Mouse (Mus musculus) kidney, postnatal 4 days (tissue): ENCODE results near the gene Rab3il1.
A peak's percentile ranks its signal among the peaks of the same experiment; 100 is the strongest.

Source experiments
- DNase-seq, 2 experiments: peaks; one replicate each; pipeline ENCODE4 v3.0.0; 2021; ENCODE audit warnings: mixed read lengths in 2 of 2

Rab3il1 gene

DNA sequence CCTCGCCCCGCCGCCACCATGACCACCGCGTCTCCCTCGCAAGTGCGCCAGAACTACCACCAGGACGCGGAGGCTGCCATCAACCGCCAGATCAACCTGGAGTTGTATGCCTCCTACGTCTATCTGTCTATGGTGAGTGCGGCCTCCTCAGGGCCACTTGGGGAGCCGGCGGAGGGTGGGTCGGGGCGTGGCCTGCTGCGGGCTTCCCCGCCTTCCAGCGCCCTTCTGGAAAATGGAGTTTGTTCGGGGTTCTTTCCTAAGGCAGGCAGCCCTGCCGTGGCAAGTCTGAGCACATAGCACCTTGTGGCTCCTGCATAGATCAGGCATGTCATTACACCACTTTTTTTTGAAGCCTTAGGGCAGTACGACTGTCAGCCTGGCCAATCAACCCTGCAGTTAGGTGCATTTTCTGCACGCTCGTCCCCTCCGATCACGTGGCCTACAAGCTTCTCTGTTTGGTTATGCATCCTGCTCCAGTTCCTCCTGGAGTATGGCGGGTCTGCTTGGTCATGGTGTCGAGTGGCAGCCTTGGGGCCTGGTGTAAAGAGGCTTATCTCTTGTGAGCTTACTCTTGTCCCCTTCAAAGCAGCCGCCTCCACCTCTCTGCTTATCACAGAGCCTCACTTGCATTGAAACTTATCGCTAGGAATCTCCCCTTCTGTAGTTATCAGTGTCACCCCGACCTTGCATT lies 18.5 kb upstream of the Rab3il1 start:
- peak; percentile 79 to 89 for DNase-seq

DNA sequence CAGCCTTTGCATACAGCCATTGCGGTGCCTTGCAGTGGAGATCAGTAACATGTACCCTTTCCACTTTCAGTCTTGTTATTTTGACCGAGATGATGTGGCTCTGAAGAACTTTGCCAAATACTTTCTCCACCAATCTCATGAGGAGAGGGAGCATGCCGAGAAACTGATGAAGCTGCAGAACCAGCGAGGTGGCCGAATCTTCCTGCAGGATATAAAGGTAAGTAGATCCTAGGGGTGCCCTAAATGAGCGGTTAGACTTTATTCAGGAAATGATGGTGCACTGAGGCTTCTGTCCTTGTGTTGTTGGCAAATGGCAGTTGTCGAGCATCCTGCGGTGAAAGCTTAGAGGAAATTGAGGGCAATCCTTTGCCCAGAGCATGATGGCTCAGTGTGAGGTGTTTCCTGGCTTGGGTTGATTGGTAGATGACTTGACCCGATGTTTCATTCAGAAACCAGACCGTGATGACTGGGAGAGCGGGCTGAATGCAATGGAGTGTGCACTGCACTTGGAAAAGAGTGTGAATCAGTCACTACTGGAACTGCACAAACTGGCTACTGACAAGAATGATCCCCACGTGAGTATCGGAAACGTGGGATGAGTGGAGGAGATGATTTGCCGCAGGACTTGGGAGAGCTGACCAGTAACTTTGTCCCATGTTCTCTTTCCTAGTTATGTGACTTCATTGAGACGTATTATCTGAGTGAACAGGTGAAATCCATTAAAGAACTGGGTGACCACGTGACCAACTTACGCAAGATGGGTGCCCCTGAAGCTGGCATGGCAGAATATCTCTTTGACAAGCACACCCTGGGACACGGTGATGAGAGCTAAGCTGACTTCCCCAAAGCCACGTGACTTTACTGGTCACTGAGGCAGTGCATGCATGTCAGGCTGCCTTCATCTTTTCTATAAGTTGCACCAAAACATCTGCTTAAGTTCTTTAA lies 17.1 kb upstream of the Rab3il1 start:
- DNase-seq = no peak

DNA sequence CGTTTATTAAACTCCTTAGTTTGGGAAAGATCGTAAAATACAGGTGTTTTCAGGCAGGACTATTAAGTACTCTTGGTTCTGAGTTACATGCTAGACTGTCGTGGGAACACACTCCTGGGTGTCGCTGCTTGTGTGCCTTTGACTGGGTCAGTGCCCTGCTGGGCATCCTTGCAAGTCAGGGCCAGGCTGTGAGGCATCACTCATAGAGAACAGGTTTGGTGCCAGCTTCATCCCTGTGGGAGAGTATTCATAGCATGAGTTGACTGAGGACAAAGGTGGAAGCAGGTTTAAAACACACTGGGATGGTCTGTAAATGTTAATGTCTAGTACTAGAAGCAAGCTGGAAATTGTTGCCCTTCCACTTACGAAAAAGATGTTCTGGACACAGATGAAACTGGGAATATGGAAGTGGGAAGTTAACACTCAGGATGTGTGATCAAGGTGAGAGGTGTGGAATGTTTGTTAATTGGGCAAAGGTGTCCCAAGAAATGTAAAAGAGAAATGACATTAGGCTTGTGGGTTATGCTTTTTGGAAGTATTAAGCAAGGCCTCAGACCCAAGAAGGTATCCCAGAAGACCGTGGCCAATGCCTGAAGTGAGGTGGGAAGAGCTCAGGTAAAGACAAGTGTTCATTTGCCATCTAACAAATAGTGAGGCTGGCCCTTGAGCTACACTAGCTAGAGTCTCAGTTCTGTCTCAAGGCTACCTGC lies 16.1 kb upstream of the Rab3il1 start:
- DNase-seq = no peak

DNA sequence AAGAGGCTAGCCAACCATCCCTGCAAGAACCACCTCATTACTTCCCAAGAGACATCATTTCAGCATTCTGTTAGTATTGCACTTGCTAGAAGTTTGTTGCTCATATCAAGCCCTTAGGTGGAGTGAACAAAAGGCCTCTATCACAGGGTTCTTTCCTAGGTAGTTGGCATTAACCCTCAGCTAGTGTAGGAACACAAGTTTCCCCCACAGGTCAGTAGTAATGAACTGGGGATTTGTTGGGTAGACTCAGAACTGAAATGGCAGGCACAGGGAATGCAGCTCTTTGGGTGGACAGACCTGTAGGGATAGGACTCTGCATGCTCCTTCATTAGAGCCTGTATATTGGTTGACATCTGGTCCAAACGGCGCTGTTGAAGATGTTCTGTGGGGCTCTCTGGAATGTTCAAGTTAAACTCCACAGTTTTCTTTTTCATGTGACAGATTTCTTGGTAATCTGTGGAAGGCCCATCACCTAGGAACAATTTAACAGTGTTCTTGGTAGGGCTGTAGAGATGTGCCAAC lies 15.5 kb upstream of the Rab3il1 start:
- DNase-seq = no peak

- DNase-seq = no peak
These were observed 14.3 kb upstream of the Rab3il1 start for GRCm38 (mm10) chr19:9987192-9987591.

DNA sequence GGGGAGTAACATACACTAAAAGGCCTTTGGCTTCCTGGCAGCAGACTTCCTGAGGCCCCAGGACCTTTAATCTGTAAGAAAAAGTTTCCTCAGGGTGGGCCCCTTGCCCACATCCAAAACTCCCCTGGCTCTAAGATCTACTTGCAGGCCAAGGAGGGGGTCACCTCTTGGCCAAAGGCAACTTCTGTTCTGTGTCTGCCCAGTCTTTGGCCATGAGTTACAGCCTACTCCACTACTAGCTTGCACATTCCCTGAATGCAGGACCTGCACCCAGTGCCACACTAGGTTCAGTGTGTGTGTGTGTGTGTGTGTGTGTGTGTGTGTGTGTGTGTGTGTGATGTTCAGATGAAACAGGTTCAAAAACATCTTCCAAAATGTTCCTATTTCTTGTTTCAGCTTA lies 13.9 kb upstream of the Rab3il1 start:
- DNase-seq = no peak

GRCm38 (mm10) chr19:9989171-9989883 lies 12.1 kb upstream of the Rab3il1 start:
- no peak for DNase-seq

DNA sequence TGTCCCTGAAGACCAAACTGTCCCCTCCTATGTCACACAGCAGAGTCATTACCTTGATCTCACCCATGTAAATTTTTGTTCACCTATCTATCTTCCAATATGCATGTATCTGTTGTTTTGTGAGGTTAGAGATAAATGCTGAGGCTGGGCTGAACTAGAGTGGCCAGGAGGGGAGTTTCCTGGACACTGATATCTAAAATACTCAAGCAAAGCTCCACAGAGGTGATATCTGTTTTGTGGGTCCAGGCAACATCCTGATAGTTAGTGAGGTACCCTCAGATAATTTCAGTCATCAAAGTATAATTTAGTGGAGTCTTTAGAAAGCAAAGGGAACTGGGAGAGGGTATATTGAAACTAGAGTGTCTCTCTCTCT lies 11.6 kb upstream of the Rab3il1 start:
- no peak for DNase-seq

DNA sequence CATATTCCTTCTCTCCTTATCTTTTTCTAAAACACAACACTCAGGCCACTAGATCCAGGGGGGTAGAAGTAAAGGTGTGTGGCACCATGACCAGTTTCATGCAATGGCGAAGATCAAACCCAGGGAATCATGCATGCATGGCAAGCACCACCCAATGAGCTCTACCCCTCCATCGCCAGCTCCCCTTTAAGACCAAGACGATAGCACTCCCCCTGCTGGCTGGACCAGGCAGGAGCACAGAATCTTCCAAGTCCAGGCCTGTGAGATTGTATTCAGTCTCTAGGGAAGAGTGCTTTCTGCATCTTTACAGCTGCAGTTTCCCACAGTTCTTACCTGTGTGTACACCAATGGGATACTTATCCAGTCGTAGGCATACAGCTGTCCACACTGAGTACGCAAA lies 10.2 kb upstream of the Rab3il1 start:
- DNase-seq = peak; percentile 90 to 91

GRCm38 (mm10) chr19:9992011-9992958 lies 9.2 kb upstream of the Rab3il1 start:
- peak in 1 of 2 experiments; percentile 23 for DNase-seq

DNA sequence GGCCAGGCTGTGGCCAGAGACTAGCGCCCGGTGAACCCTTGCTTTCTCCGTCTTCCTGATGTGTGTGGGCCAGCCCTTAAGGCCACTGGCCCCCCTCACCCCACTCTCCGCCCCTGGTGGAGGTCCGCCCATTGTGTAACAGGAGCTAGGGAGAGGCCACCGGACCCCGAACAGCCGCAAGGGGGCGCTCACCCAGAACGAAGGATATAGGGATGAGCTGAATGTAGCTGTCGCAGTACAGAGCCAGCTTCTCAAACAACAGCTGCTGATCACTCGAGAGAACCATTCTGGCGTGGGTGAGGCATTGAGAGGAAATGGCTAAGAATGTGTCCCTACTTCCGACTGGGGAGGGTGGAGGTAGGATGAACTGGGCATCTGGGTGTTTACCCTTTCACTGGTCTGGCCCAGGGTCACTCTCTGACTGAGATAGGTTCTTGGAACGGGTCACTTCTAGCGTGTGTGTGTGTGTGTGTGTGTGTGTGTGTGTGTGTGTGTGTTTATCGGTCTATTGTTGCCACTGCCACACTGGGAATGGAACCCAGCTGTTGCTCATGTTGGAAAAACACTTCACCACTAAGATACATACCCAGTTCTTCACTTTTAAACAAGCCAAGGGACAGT lies 8.3 kb upstream of the Rab3il1 start:
- DNase-seq = peak; percentile 98

DNA sequence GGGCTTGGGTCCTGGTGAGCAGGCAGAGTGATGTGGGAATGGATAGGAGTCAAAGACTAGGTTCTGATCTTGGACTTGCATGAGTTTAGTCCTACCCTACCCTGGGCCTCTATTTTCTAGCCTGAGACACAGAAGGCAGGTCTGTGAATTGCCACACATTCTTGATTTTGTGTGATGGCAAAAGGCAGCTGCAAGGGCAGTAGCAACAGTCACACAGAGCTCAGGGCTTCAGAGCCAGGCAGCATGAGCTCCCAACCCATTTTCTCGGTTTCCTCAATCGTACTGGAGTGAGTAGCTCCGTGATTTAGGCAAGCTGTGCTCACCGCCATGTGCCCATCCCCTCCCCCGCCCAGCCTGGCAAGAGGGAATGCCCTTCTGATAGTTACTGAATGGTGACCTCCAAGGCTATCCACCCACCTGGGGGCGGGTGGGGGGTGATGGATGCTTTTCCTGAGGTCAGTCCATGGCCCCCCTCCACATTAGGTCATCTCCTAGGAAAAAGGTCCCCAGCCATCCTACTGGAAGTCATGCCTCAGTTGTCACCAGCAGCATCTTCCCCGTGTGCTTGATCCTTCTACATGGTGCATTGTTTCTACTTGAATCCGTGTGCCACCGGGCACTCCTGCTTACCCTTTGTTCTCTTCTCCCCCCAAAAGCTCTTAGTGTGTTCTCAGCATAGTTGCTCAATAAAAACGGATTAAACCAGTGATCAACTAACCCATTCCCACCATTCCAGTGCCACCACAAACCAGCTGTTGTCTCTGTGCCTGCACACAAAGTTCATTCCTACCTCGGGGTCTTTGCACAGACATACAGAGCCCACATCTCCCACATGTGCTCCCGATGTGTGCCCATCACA lies 4.0 kb upstream of the Rab3il1 start:
- no peak for DNase-seq

DNA sequence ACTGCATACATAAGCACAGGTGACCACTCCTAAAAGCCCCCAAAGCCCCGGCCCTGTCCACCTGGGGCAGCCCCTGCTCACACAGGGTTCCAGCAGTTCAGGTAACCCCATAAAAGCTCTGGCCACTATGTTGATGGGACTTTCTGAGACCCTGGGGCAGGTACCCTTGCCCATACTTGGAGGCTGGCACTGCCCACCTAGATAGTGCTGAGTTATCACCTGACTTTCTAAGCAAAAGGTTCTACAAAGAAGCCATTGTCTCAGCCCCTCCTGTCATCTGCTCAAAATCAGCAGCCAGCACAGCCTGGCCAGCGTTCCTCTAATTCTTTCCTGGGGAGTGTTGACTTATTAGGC lies 3.4 kb upstream of the Rab3il1 start:
- no peak for DNase-seq

- DNase-seq = no peak
These were observed 2.6 kb upstream of the Rab3il1 start for GRCm38 (mm10) chr19:9998736-9999486.

- peak in 1 of 2 experiments; percentile 46 for DNase-seq
These were observed 1.1 kb upstream of the Rab3il1 start for GRCm38 (mm10) chr19:10000330-10000729.

- DNase-seq = no peak
These were observed 2.2 kb downstream of the Rab3il1 start for GRCm38 (mm10) chr19:10003696-10004095.

GRCm38 (mm10) chr19:10011408-10011807 lies 9.9 kb downstream of the Rab3il1 start:
- no peak for DNase-seq

DNA sequence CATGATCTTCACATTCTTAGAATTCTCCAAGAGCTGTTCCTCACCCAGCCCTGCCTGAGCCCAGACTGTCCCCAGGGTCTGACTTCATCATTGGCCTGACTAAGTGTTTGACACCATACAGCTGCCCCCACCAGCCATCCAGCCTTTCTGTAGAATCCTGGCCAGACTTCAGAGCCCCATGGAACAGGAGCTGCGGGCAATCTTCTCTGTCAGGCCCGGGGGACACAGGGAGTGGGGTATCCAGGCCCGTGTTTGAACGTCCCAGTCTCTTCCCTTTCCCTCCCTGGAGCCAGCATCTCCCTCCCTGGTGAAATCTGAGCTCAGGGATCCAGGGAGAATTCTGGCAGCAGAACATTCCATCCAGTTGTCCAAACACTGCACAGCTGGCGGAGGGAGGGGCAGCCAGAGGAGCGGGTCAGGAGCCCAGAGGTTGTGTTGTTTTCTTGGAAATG lies 11.4 kb downstream of the Rab3il1 start:
- DNase-seq = peak; percentile 78 to 86

DNA sequence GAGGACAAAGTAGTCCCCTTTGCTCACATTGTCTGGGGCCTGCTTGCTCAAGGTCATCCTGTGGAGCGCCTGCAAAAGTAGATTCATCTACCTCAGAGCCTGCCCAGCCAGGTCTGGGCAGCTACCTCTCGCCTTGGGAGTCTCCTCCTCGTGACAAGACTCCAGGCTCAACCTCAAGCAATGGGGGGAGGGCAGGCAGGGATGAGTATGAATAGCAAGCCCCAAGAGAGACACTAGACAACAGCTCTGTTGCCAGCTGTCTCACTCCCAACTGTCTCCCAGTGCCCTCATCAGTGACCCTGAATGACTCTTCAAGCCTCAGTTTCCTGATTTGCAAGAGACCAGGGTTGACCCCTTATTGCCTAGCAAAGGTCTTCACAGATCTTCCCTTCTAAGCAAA lies 11.9 kb downstream of the Rab3il1 start:
- DNase-seq = peak in 1 of 2 experiments; percentile 64
